Mouse (Mus musculus) midbrain, embryonic 15.5 days (tissue): Measurements from ENCODE around the gene Rpl35. TPM values are rescaled to one million over a fixed set of nuclear protein-coding genes. Genes with fewer than 3 reads are reported as not detected.

ENCODE experiments used
- ATAC-seq: fragments of 200-750 bp; cut with Nextera tagmentation; replicated peaks from 2 replicates; pipeline ENCODE4 v1.8.0; 2017; ENCODE audit warnings: moderate TSS enrichment
- H3K27ac ChIP-seq: fragments of 300-500 bp; sonication (generic); 2 replicates; pipeline ENCODE4 v1.5.1; 2015; ENCODE audit warnings: mild to moderate bottlenecking, inconsistent platforms
- H3K27me3 ChIP-seq: fragments of 300-500 bp; sonication (generic); replicated peaks from 2 replicates; pipeline ENCODE4 v1.6.1; 2015; ENCODE audit warnings: inconsistent platforms
- H3K36me3 ChIP-seq: fragments of 300-500 bp; sonication (generic); replicated peaks from 2 replicates; pipeline ENCODE4 v1.6.1; 2015; ENCODE audit warnings: inconsistent platforms
- H3K4me1 ChIP-seq: fragments of 300-500 bp; sonication (generic); 2 replicates; pipeline ENCODE4 v1.6.1; 2015; ENCODE audit warnings: inconsistent platforms
- H3K4me2 ChIP-seq: fragments of 300-500 bp; sonication (generic); 2 replicates; pipeline ENCODE4 v1.6.1; 2015; ENCODE audit warnings: inconsistent platforms, mild to moderate bottlenecking, moderate library complexity
- H3K4me3 ChIP-seq: fragments of 300-500 bp; sonication (generic); 2 replicates; pipeline ENCODE4 v1.5.1; 2015; ENCODE audit warnings: mild to moderate bottlenecking, inconsistent platforms
- H3K9ac ChIP-seq: fragments of 300-500 bp; sonication (generic); 2 replicates; pipeline ENCODE4 v1.6.1; 2015; ENCODE audit warnings: mild to moderate bottlenecking, inconsistent platforms
- H3K9me3 ChIP-seq: fragments of 300-500 bp; sonication (generic); 2 replicates; pipeline ENCODE4 v1.6.1; 2016; ENCODE audit warnings: inconsistent platforms
- WGBS: fragments of 180-500 bp; shearing (Covaris S2); methylation state at CpG from one replicate; pipeline ENCODE4 v1.1.7; 2015; ENCODE audit warnings: mixed read lengths; 5-methylcytosine and 5-hydroxymethylcytosine counted together
- polyA plus RNA-seq: library from polyadenylated mRNA; unstranded; fragments of >200 nt; fragmentation: Nextera tagmentation; extraction: Ambion mirVana; gene quantifications from 2 replicates; pipeline ENCODE4 v1.2.1, GENCODE M21; 2015

Gene Rpl35
- polyA plus RNA-seq, 1 experiment from 2014 or later: 527 TPM

DNA sequence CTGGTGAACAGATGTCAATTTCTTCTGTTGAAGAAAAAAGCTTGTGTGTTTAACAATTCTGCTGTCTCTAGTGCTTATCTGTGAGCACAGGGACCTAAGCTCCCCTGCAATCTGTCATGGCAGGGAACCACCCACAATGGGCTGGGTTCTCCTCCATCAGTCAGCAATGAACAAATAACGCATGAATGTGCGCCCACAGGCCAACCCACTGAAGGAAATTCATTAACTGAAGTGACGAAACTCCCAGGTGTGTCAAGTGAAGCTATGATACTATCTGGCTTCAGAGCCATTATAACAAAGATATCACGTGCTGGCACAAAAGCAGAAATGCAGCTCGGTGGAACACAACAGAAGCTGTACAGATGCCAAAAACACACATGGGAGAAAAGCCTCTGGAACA, 35.4 kb downstream of the Rpl35 start:
- H3K4me2 ChIP-seq: no peak overlapping the region
- H3K9ac ChIP-seq: no peak overlapping the region
- H3K27me3 ChIP-seq: no peaks in the 10 kb centered on the region
- H3K36me3 ChIP-seq: no peaks in the 10 kb centered on the region
- no peak overlapping the region for H3K4me3 ChIP-seq
- H3K9me3 ChIP-seq: no peaks in the 10 kb centered on the region
- H3K27ac ChIP-seq: no peak overlapping the region
- ATAC-seq: no peak
- H3K4me1 ChIP-seq: no peaks in the 10 kb centered on the region
- 83% methylated on average over 5 of the region's 5 CpGs for WGBS

DNA sequence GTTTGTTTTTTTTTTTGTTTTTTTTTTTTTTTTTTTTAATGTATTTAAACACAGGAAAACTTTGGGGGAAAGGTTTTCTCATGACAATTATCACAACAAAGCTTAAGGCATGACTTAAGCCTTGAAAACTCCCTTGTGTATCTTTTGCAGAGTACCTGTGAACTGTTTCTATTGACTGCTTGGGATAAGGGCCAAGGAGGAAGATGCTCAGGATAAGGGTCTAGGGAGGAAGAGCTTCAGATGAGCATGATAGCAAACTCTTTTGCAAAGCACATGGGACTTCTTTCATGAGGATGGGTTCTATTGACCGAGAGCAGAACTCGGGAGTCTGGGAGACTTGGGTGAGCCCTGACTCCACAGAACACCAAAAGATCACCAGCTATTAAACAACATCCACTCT, 35.8 kb downstream of the Rpl35 start:
- Histone ChIP-seq H3K4me1 (no peaks in the 10 kb centered on the region), H3K4me2 (no peak overlapping the region), H3K27ac (no peak overlapping the region), H3K36me3 (no peaks in the 10 kb centered on the region), H3K9me3 (no peaks in the 10 kb centered on the region), H3K27me3 (no peaks in the 10 kb centered on the region), H3K9ac (no peak overlapping the region), H3K4me3 (no peak overlapping the region)
- ATAC-seq: no peak
- WGBS: 97% methylated on average over 2 of the region's 2 CpGs

DNA sequence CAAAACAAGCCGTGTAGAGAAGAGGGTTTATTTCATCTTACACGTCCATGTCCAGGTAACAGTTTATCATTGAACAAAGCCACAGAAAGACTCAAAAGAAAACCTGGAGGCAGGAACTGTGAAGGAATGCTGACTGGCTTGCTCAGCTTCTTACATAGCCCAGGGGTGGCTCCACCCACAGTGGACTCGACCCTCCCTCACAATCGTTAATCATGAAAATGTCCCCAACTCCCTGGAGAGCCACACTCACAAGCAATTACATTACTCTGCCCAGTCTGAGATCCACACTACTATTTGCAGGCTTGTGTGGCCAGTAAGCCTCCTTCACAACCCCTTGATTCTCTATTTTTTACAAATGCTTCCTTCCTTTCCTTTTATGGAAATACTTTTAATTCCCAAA, 41.2 kb downstream of the Rpl35 start:
- Histone ChIP-seq H3K27me3 (no peaks in the 10 kb centered on the region), H3K4me3 (no peak overlapping the region), H3K36me3 (no peaks in the 10 kb centered on the region), H3K9ac (no peak overlapping the region), H3K9me3 (no peaks in the 10 kb centered on the region), H3K4me1 (no peaks in the 10 kb centered on the region), H3K27ac (no peak overlapping the region), H3K4me2 (no peak overlapping the region)
- no peak for ATAC-seq
- 49% methylated on average over 4 of the region's 4 CpGs for WGBS

- no peaks in the 10 kb centered on the region for H3K36me3 ChIP-seq
- no peaks in the 10 kb centered on the region for H3K4me1 ChIP-seq
- no peak for ATAC-seq
- H3K9me3 ChIP-seq: no peaks in the 10 kb centered on the region
- no peak overlapping the region for H3K27ac ChIP-seq
- no peak overlapping the region for H3K4me3 ChIP-seq
- no peaks in the 10 kb centered on the region for H3K27me3 ChIP-seq
- 89% methylated on average over 5 of the region's 5 CpGs for WGBS
- H3K4me2 ChIP-seq: no peak overlapping the region
- H3K9ac ChIP-seq: no peak overlapping the region
These were observed 47.7 kb downstream of the Rpl35 start for GRCm38 (mm10) chr2:38957671-38958223.

GRCm38 (mm10) chr2:38956062-38956461, 49.4 kb downstream of the Rpl35 start:
- H3K4me1 ChIP-seq: no peaks in the 10 kb centered on the region
- no peak overlapping the region for H3K4me3 ChIP-seq
- H3K4me2 ChIP-seq: no peak overlapping the region
- no peak overlapping the region for H3K27ac ChIP-seq
- no peaks in the 10 kb centered on the region for H3K9me3 ChIP-seq
- H3K36me3 ChIP-seq: no peaks in the 10 kb centered on the region
- 84% methylated on average over 2 of the region's 2 CpGs for WGBS
- ATAC-seq: no peak
- no peak overlapping the region for H3K9ac ChIP-seq
- H3K27me3 ChIP-seq: no peaks in the 10 kb centered on the region

GRCm38 (mm10) chr2:38953152-38953883, 52.1 kb downstream of the Rpl35 start:
- no peaks in the 10 kb centered on the region for H3K27me3 ChIP-seq
- H3K36me3 ChIP-seq: no peaks in the 10 kb centered on the region
- H3K27ac ChIP-seq: no peak overlapping the region
- no peaks in the 10 kb centered on the region for H3K9me3 ChIP-seq
- 78% methylated on average over 5 of the region's 5 CpGs for WGBS
- ATAC-seq: no peak
- no peak overlapping the region for H3K4me3 ChIP-seq
- H3K4me2 ChIP-seq: no peak overlapping the region
- H3K4me1 ChIP-seq: no peaks in the 10 kb centered on the region
- no peak overlapping the region for H3K9ac ChIP-seq

Other genes with a start within 250 kb of the Rpl35 start
- gene Nr6a1, start 77.9 kb downstream of the Rpl35 start, polyA plus RNA-seq: 1.6 and 1.8 TPM in 2 replicates
- 3.6 and 4.6 TPM in 2 replicates for gene Olfml2a, start 73.6 kb downstream of the Rpl35 start, polyA plus RNA-seq
- 1.8 and 1.9 TPM in 2 replicates for gene Wdr38, start 8.1 kb downstream of the Rpl35 start, polyA plus RNA-seq
- gene Arpc5l, start 276 bp downstream of the Rpl35 start, polyA plus RNA-seq: 129 and 136 TPM in 2 replicates
- 34.5 and 38.2 TPM in 2 replicates for gene Golga1, start 59.9 kb upstream of the Rpl35 start, polyA plus RNA-seq
- gene Scai, start 185.1 kb upstream of the Rpl35 start, polyA plus RNA-seq: 18.6 and 21.2 TPM in 2 replicates
- 66.1 and 68.8 TPM in 2 replicates for gene Ppp6c, start 220.8 kb upstream of the Rpl35 start, polyA plus RNA-seq